Mouse (Mus musculus) forebrain, embryonic 15.5 days (tissue): ENCODE results near the gene Rsf1. TPM values are rescaled to one million over a fixed set of nuclear protein-coding genes. Genes with fewer than 3 reads are reported as not detected.
A peak's percentile ranks its signal among the peaks of the same experiment; 100 is the strongest.

Source experiments
- ATAC-seq: fragments of 200-750 bp; cut with Nextera tagmentation; replicated peaks from 2 replicates; pipeline ENCODE4 v1.8.0; 2017; ENCODE audit warnings: mild to moderate bottlenecking, moderate TSS enrichment, moderate library complexity
- H3K27ac ChIP-seq: fragments of 300-500 bp; sonication (generic); replicated peaks from 2 replicates; pipeline ENCODE4 v1.5.1; 2015; ENCODE audit warnings: mild to moderate bottlenecking, inconsistent platforms
- H3K27me3 ChIP-seq: fragments of 300-500 bp; sonication (generic); 2 replicates; pipeline ENCODE4 v1.6.1; 2015; ENCODE audit warnings: inconsistent platforms
- H3K36me3 ChIP-seq: fragments of 300-500 bp; sonication (generic); 2 replicates; pipeline ENCODE4 v1.6.1; 2015; ENCODE audit warnings: mild to moderate bottlenecking, inconsistent platforms
- H3K4me1 ChIP-seq: fragments of 300-500 bp; sonication (generic); 2 replicates; pipeline ENCODE4 v1.6.1; 2015; ENCODE audit warnings: inconsistent platforms
- H3K4me2 ChIP-seq: fragments of 300-500 bp; sonication (generic); replicated peaks from 2 replicates; pipeline ENCODE4 v1.6.1; 2015; ENCODE audit warnings: mild to moderate bottlenecking, inconsistent platforms
- H3K4me3 ChIP-seq: fragments of 300-500 bp; sonication (generic); 2 replicates; pipeline ENCODE4 v1.5.1; 2015; ENCODE audit warnings: mild to moderate bottlenecking, inconsistent platforms
- H3K9ac ChIP-seq: fragments of 300-500 bp; sonication (generic); replicated peaks from 2 replicates; pipeline ENCODE4 v1.6.1; 2015; ENCODE audit warnings: mild to moderate bottlenecking, inconsistent platforms
- H3K9me3 ChIP-seq: fragments of 300-500 bp; sonication (generic); 2 replicates; pipeline ENCODE4 v1.6.1; 2016; ENCODE audit warnings: inconsistent platforms
- WGBS: fragments of 180-500 bp; shearing (Covaris S2); methylation state at CpG from one replicate; pipeline ENCODE4 v1.1.7; 2015; ENCODE audit warnings: mixed read lengths; 5-methylcytosine and 5-hydroxymethylcytosine counted together
- polyA plus RNA-seq: library from polyadenylated mRNA; unstranded; fragments of >200 nt; fragmentation: Nextera tagmentation; extraction: Ambion mirVana; gene quantifications from 2 replicates; pipeline ENCODE4 v1.2.1, GENCODE M21; 2015

Gene Rsf1
- polyA plus RNA-seq, 1 experiment from 2014 or later: 39.9 TPM

- Histone ChIP-seq H3K27me3 (no peaks in the 10 kb centered on the region), H3K9me3 (no peaks in the 10 kb centered on the region), H3K4me1 (peaks cover 11% of the 10 kb centered on the region; the same call in 1 of the 2 replicates), H3K4me2 (no peak overlapping the region), H3K9ac (no peak overlapping the region), H3K27ac (no peak overlapping the region), H3K36me3 (no peaks in the 10 kb centered on the region), H3K4me3 (no peak overlapping the region)
- no peak for ATAC-seq
- whole genome bisulfite sequencing: 92% methylated on average over 3 of the region's 3 CpGs
Measured at GRCm38 (mm10) chr7:97645060-97645459, 65.4 kb downstream of the Rsf1 start.

GRCm38 (mm10) chr7:97647656-97648055 lies 68.0 kb downstream of the Rsf1 start:
- 95% methylated on average over 5 of the region's 5 CpGs for WGBS
- peaks cover under 1% of the 10 kb centered on the region; the same call in 1 of the 2 replicates for H3K4me1 ChIP-seq
- H3K9ac ChIP-seq: no peak overlapping the region
- H3K4me3 ChIP-seq: no peak overlapping the region
- no peaks in the 10 kb centered on the region for H3K27me3 ChIP-seq
- H3K27ac ChIP-seq: no peak overlapping the region
- no peaks in the 10 kb centered on the region for H3K9me3 ChIP-seq
- H3K36me3 ChIP-seq: no peaks in the 10 kb centered on the region
- ATAC-seq: no peak
- H3K4me2 ChIP-seq: no peak overlapping the region

GRCm38 (mm10) chr7:97650729-97651128 lies 71.0 kb downstream of the Rsf1 start:
- WGBS: 94% methylated on average over 4 of the region's 4 CpGs
- Histone ChIP-seq H3K4me3 (no peak overlapping the region), H3K9me3 (no peaks in the 10 kb centered on the region), H3K36me3 (peaks cover 14% of the 10 kb centered on the region), H3K27me3 (no peaks in the 10 kb centered on the region), H3K9ac (no peak overlapping the region), H3K27ac (no peak overlapping the region), H3K4me2 (no peak overlapping the region), H3K4me1 (no peaks in the 10 kb centered on the region)
- no peak for ATAC-seq

DNA sequence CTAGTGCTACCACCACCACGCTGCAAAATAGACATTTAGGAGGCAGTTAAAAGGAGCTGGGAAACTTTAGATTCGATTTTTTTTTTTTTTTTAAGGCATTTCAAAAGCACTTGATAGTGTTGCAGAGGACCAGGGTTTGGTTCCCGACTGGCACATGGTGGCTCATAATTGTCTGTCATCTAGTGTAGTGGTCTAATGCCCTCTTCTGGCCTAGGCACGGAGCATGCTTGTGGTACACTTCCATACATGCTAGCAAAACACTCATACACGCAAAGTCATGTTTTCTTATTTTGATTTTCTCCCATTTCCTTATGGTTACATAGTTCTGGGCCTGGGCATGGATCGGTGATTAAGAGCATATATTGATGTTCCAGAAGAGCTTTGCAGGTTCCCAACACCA lies 76.5 kb downstream of the Rsf1 start:
- Histone ChIP-seq H3K27ac (no peak overlapping the region), H3K4me2 (no peak overlapping the region), H3K36me3 (peaks cover 19% of the 10 kb centered on the region), H3K4me1 (no peaks in the 10 kb centered on the region), H3K4me3 (no peak overlapping the region), H3K9ac (no peak overlapping the region), H3K27me3 (no peaks in the 10 kb centered on the region), H3K9me3 (no peaks in the 10 kb centered on the region)
- 93% methylated on average over 6 of the region's 6 CpGs for WGBS
- no peak for ATAC-seq

- Histone ChIP-seq H3K9ac (no peak overlapping the region), H3K4me1 (no peaks in the 10 kb centered on the region), H3K27ac (no peak overlapping the region), H3K9me3 (no peaks in the 10 kb centered on the region), H3K4me3 (no peak overlapping the region), H3K4me2 (no peak overlapping the region), H3K27me3 (no peaks in the 10 kb centered on the region), H3K36me3 (peaks cover 36% of the 10 kb centered on the region)
- 93% methylated on average over 4 of the region's 4 CpGs for WGBS
- no peak for ATAC-seq
Measured at GRCm38 (mm10) chr7:97661634-97662033, 81.9 kb downstream of the Rsf1 start.

DNA sequence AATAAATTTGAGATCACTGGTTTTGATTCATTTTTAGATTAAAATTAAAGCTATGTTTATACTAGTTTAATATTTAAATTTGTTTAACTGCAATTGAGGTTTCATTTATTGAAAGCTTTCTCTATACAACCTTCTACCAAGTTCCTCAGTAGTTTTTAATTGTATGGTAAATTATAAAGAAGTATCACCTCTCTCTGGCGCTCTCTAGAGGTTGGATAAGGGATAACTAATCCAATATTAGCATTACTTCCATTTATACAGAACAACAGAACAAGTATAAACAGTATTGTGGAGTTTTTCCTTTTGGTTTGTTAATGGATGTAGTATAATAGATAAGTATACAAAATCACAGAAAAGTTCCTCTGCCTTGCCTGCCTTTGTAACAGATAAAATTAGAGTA lies 99.5 kb downstream of the Rsf1 start:
- Histone ChIP-seq H3K4me1 (no peaks in the 10 kb centered on the region), H3K27me3 (no peaks in the 10 kb centered on the region), H3K9ac (no peak overlapping the region), H3K27ac (no peak overlapping the region), H3K36me3 (peaks cover 57% of the 10 kb centered on the region), H3K4me2 (no peak overlapping the region), H3K4me3 (no peak overlapping the region), H3K9me3 (no peaks in the 10 kb centered on the region)
- WGBS: 15% methylated on average over 1 of the region's 1 CpGs
- no peak for ATAC-seq

DNA sequence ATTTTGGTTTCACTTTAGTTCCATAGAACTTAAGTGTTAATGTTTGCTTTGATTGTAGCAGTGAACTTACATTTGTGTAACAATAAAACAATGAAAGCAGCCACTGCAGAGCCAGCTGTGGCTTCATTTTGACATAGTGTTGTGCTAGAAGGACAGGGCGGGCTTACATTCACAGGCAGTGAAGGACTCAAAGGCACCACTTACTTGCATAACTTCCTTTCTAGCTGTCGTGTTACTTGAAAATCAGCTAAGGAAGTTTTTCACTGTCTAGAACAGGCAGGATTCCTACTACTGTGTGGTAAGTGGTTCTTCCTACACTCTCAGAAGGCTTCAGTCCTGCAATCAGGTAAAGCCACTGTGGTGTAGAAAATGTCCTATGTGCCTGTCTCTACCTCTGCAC lies 108.1 kb downstream of the Rsf1 start:
- peaks cover 39% of the 10 kb centered on the region for H3K36me3 ChIP-seq
- no peak overlapping the region for H3K4me2 ChIP-seq
- no peaks in the 10 kb centered on the region for H3K4me1 ChIP-seq
- H3K27me3 ChIP-seq: no peaks in the 10 kb centered on the region
- H3K9me3 ChIP-seq: no peaks in the 10 kb centered on the region
- no peak overlapping the region for H3K27ac ChIP-seq
- no peak overlapping the region for H3K4me3 ChIP-seq
- ATAC-seq: no peak
- 76% methylated on average over 2 of the region's 2 CpGs for WGBS
- H3K9ac ChIP-seq: no peak overlapping the region

- no peak for ATAC-seq
- WGBS: 95% methylated on average over 1 of the region's 1 CpGs
- 0 out of 2 replicates have a peak, but pooled peaks cover 3% of the 10 kb centered on the region for H3K9me3 ChIP-seq
- no peaks in the 10 kb centered on the region for H3K27me3 ChIP-seq
- H3K36me3 ChIP-seq: peaks cover 14% of the 10 kb centered on the region
- H3K4me2 ChIP-seq: 0 out of 2 replicates have a peak overlapping the region, but pooled peaks have one; percentile 65
- no peak overlapping the region for H3K9ac ChIP-seq
- H3K4me1 ChIP-seq: peaks cover 25% of the 10 kb centered on the region
- H3K27ac ChIP-seq: no peak overlapping the region
- H3K4me3 ChIP-seq: no peak overlapping the region
Measured at GRCm38 (mm10) chr7:97695441-97695840, 115.8 kb downstream of the Rsf1 start.

DNA sequence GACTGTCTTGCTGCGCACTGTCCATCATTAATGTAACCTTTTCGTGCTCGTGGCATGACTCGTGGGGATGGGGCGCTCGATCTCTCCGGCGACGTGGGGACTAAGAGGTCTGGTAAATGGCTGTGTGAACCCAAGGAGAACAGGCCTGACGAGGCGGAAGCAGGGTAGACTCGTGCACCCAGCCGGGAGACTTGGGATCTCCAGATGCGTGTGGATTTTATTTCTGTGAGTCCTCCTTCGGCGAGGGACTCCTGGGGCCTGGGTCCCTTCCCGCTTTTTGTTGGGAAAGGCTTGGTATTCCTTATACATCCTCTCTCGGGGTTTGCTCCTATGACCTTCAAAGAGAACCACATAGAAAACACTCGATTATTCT lies 116.4 kb downstream of the Rsf1 start:
- peak overlapping the region; percentile 96 for H3K4me3 ChIP-seq
- H3K9me3 ChIP-seq: 0 out of 2 replicates have a peak, but pooled peaks cover 3% of the 10 kb centered on the region
- ATAC-seq: peak; percentile 75
- H3K4me2 ChIP-seq: peak overlapping the region; percentile 65
- H3K4me1 ChIP-seq: peaks cover 25% of the 10 kb centered on the region
- H3K36me3 ChIP-seq: peaks cover 14% of the 10 kb centered on the region
- H3K27me3 ChIP-seq: no peaks in the 10 kb centered on the region
- WGBS: 36% methylated on average over 19 of the region's 19 CpGs
- H3K27ac ChIP-seq: peak overlapping the region; percentile 86
- peak overlapping the region; percentile 90 for H3K9ac ChIP-seq

GRCm38 (mm10) chr7:97696506-97697254 lies 117.0 kb downstream of the Rsf1 start, which contains the start of gene Clns1a:
TSS of gene Clns1a (plus strand) at chr7:97696634.
- peaks cover 25% of the 10 kb centered on the region for H3K4me1 ChIP-seq
- peak; percentile 99 for ATAC-seq
- peaks cover 14% of the 10 kb centered on the region for H3K36me3 ChIP-seq
- H3K9me3 ChIP-seq: 0 out of 2 replicates have a peak, but pooled peaks cover 3% of the 10 kb centered on the region
- peak within 1 kb of the TSS; percentile 65 for H3K4me2 ChIP-seq
- no peaks in the 10 kb centered on the region for H3K27me3 ChIP-seq
- H3K4me3 ChIP-seq: peak within 1 kb of the TSS; percentile 96
- WGBS: under 1% methylated on average over 63 of the region's 63 CpGs
- peak within 1 kb of the TSS; percentile 90 for H3K9ac ChIP-seq
- H3K27ac ChIP-seq: peak within 1 kb of the TSS; percentile 86

DNA sequence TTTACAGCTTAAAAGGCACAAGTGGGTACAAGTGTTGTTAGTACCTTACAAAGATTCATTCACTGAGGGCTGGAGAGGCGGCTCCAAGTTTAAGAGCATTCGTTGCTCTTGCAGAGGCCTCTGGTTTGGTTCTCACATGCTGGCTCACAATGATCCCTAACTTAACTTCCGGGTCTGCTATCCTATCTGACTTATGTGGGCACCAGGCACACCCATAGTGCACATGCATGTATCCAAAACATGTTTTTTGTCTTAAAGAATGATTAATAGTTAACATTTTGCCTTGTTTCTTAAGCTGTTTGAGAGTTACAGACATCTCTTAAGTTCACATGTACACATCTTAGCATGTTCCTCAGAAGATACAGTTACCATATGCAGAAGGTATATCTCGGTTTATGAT lies 120.5 kb downstream of the Rsf1 start:
- no peak overlapping the region for H3K4me2 ChIP-seq
- peaks cover 14% of the 10 kb centered on the region for H3K36me3 ChIP-seq
- H3K4me1 ChIP-seq: peaks cover 25% of the 10 kb centered on the region
- H3K9me3 ChIP-seq: 0 out of 2 replicates have a peak, but pooled peaks cover 3% of the 10 kb centered on the region
- WGBS: 93% methylated on average over 4 of the region's 4 CpGs
- no peak overlapping the region for H3K9ac ChIP-seq
- H3K4me3 ChIP-seq: no peak overlapping the region
- no peak for ATAC-seq
- H3K27ac ChIP-seq: no peak overlapping the region
- H3K27me3 ChIP-seq: no peaks in the 10 kb centered on the region

GRCm38 (mm10) chr7:97701106-97701505 lies 121.4 kb downstream of the Rsf1 start:
- Histone ChIP-seq H3K36me3 (peaks cover 14% of the 10 kb centered on the region), H3K9me3 (0 out of 2 replicates have a peak, but pooled peaks cover 3% of the 10 kb centered on the region), H3K4me2 (no peak overlapping the region), H3K27me3 (no peaks in the 10 kb centered on the region), H3K4me1 (peaks cover 18% of the 10 kb centered on the region), H3K4me3 (no peak overlapping the region), H3K27ac (no peak overlapping the region), H3K9ac (no peak overlapping the region)
- WGBS: 81% methylated on average over 6 of the region's 6 CpGs
- no peak for ATAC-seq
